Mouse (Mus musculus) spleen, postnatal 10 days (tissue): ENCODE data around the gene Trmt1.
"Not testable (repeated sequence)": the region's sequence is repeated elsewhere in the genome, so short reads cannot be mapped to it uniquely, and the experiment has no call there.

ENCODE experiments used
- DNase-seq, 2 experiments: peaks; one replicate each; pipeline ENCODE4 v3.0.0; 2021 to 2022; ENCODE audit warnings: low spot score in 2 of 2

The Trmt1 gene

DNA sequence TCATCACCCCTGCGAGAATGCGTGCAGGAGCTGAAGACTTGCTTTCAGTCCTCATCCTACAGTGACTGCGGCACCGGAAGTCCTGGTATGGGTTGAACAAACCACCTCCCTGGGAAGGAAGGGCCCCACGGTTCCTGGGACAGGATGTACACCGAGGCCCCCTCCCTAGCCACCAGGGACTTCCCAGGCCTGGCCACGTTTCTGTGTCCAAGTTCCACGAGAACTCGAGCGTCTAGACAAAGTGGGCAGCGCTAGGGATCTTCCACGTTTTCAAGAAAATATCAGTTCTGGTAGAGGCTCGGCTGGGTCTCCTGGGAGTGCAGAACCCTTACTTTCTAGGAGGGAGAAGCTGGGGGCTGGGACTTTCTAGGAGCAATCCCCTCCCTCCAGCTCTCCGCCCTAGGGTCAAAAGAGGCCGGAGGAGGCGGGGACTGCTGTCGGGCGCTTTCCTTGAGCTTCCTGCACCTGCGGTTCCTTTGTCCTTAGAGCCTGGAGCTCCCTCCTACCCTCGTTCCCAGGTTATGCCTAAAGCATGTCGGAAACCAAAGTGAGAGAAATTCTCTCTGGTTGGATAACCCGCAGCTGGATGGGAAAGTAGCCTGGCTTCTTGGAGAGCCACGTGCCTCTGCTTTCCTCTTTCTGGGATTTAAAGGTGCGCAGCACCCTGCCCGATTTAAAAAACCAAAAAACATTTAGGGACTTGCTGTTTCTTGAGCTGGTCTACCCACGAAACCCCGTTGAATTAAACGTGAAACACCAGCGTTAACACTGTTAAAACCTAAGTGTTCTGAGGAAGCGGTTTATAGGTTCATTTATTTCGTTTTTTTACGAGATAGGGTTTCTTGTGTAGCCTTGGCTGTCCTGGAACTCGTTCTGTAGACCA, 25.9 kb upstream of the Trmt1 start:
- peak; percentile 49 to 65 for DNase-seq

- DNase-seq = peak; percentile 42 to 66
Measured at GRCm38 (mm10) chr8:84660819-84661457, 25.2 kb upstream of the Trmt1 start.

DNA sequence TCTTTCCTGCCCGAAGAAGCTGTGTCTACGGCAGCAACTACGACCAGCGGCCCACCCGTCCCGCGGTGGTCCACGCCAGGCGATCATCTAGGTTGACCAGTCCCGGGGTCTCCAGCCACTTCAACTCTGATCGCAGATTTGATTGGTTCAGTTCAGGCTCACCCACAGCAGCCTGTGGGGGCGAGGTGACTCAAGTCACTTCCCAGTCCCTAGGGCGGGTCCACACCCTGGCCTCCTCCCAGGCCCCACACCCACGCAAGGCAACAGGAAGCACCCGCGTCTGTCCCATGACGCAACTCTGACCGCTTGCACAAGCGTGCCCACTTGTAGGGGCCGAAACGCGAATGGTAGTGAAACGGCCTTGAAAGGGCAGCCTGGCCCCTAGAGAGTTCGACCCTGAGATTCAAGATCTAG, 24.6 kb upstream of the Trmt1 start:
- DNase-seq = peak; percentile 86 to 87

DNA sequence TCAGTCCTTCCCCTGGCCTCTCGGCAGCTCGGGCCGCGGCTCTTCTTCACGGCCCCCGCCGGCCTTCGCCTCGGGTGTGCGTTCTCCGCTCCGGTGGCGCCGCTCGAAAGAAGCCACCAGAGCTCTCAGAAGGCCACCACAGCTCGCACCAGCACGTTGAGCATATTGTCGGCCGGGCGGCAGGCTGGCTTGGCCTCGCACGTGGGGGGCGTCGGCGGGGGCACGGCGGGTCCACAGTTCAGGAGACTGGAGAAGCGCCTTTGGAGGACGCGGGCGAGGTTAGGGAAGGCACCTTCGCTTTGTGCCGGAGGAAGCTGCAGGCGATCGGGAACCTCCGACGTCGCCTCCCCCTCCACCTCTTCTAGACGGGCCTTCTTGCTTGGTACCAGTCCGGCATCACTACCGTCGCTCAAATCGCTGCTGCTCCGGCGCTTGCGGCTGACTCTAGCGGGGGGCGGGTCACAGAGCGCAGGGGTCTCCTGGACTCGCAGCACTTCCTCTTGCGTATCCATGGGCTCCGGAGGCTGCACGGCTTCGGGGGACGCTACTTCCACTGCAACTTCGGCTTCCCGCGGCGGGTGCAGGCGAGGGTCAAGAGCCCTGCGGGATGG, 24.0 kb upstream of the Trmt1 start:
- peak; percentile 70 to 74 for DNase-seq

- peak; percentile 93 to 95 for DNase-seq
Measured at GRCm38 (mm10) chr8:84662581-84663065, 23.5 kb upstream of the Trmt1 start, which contains the start of gene Ier2. TSS of gene Ier2 (minus strand) at chr8:84662852.

- DNase-seq = peak; percentile 88 to 94
Measured at GRCm38 (mm10) chr8:84663483-84664327, 22.4 kb upstream of the Trmt1 start.

DNA sequence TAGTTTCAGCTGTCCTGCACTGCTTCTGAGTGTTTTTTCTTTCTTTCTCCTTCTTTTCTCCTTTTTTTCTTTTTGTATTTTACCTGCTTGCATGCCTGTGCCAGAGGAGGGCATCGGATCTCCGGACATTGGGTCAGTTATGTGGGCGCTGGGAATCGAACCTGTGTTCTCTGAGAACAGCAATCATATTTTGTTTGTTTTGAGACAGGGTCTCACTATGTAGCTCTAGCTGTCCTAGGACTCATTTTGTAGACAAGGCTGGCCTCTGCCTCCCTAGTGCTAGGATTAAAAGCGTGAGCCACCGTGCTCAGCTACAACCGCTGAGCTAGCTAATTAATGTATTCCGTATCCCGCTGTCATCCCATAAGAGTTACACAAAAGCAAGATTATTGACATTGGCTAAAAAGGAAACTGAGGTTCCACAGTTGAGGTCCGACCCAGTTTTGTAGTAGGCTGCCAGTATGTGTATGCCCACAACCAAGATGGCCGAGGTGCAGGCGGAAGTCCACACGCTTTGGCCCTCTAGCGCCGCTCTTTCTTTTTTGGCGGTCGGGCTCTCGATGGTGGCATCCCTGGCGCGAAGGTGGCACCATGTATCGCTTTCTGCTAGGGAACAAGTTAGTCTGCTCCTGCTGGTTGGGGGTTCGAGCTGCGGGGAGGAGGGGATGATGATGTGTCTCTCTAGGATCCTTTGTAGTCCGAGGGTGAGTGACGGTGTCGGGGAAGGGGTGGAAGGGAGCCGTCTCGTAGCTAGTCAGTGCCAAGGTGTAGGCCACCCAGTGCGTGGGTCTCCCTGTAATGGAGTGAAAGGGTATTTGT, 21.3 kb upstream of the Trmt1 start:
- peak; percentile 80 to 89 for DNase-seq

GRCm38 (mm10) chr8:84665385-84665893, 20.7 kb upstream of the Trmt1 start:
- DNase-seq = no peak

- no peak for DNase-seq
Measured at GRCm38 (mm10) chr8:84668081-84668480, 18.0 kb upstream of the Trmt1 start.

DNA sequence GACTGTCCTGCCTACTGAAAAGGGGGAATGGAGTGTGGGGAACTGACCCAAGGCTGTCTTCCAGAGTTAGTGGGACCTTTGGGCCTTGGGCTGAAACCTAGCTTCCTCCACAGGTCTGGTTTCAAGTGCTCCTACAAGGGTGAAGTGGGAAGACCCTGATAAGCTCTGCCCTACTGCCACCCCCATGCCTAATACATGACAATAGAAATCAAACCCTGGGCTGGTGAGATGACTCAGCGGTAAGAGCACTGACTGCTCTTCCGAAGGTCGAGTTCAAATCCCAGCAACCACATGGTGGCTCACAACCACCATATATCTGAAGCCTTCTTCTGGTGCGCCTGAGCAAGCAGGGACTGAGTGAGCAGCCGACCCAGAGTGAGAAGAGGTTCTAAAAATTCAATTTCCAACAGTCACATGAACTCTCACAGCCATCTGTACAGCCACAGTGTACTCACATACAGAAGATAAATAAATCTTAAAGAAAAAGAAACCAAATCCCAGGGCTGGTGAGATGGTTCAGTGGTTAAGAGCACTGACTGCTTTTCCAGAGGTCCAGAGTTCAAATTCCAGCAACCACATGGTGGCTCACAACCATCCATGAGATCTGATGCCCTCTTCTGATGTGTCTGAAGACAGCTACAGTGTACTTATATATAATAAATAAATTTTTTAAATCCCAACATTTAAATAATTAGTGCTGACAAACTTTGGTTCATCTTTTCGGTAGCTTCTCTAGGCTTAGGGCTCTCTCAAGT, 17.2 kb upstream of the Trmt1 start:
- DNase-seq = no peak

DNA sequence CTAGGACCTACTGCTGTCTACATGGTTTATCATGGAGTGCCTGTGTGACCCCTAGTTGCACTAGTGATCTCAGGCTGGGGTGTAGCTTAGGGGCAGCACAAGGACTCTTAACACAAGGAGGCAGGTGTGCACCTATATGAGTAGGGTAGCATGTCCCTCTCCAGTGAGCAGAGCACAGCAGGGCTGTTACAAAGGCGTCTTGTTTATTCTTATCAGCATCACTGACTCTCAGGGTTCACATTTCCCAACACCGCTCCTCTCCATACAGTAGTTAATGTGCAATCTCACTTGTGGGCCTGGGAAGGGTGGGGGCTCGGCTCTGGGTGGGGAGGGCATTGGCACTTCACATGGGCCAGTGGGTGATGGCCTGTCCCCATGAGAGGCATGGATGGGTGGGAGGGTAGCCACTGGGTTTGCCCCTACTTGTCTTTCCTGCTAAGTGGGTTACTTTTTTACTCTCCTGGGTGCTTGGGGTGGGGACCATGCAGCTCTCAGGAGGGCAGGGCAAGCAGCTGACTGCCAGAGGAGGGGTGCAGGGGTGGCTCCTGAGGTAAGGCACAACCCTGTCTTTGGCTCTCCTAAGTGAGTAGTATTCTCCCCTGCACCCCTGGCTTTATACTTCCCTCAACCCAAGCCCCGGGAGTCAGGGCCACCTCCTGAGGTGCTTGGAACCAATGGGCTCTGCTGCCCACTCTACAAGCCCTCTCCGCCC, 15.7 kb upstream of the Trmt1 start:
- not testable (repeated sequence) for DNase-seq

- DNase-seq = no peak
Measured at GRCm38 (mm10) chr8:84677305-84677704, 8.8 kb upstream of the Trmt1 start.

GRCm38 (mm10) chr8:84681476-84681875, 4.6 kb upstream of the Trmt1 start:
- DNase-seq = no peak

DNA sequence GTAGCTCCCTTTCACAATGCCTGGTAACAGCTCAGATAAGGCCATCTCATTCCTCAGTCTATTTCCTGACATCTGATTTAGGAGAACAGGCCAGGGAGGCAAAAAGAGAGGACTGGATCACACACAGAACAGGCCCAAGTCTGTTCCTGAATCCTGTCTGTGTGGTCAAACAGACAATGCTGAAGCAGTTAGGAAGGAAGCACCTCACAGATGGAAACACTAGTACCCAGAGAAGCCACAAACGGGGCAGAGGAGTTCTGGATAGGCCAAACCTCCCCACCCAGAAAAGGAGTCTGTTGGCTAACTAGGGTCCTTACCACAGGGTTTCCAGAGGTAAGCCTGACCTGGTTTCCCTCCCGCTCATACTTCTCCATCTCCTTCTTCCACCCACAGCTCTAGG, 3.9 kb upstream of the Trmt1 start:
- no peak for DNase-seq

DNA sequence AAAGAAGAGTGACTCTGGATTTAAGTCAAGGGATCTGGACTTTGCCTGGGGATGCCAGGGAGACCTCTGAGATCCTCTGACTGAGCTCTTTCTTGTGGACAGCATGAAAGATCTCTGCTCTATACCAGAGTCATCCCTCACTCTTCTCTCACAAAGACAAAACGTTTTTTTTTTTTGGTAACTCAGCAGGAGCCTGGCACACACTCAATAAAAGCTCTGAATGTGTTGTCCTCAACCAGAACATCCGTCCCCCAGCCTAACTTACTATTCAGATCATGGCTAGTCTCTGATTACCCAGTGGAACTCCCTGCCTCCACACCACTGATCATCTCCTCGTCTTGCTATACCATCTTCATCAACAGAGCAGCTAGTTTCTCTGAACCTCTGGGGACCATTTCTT, 1.6 kb upstream of the Trmt1 start:
- no peak for DNase-seq

GRCm38 (mm10) chr8:84687003-84687704, 1.0 kb downstream of the Trmt1 start:
- DNase-seq = no peak

DNA sequence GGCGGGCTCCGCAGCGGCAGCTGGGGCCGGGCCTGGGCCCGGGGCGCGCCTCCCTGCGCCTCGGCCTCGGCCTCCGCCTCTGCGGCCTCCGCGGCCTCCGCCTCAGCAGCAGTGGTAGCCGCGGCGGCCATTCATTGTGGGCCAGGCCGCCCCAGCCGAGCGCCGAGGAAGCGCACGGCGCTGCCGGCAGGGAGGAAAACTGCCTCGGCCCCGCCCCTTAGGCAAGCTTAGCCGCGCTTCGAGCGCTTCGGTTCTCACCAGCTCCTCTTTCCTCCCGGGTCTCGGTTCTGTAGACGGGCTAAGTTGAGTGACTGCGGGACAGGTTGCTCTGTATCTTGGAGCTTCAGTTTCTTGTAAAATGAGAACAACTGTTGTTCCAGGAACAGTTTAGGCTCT, 1.6 kb downstream of the Trmt1 start, which contains the start of gene Nacc1:
Gene Nacc1, minus strand, starts transcription at position 158 of the 396 bp plus-strand sequence.
- DNase-seq = peak; percentile 82 to 94
